Mouse (Mus musculus) kidney, postnatal 0 days (tissue): ENCODE measurements around the gene Triap1. TPM values are rescaled to one million over a fixed set of nuclear protein-coding genes. Genes with fewer than 3 reads are reported as not detected.

Source experiments
- ATAC-seq: fragments of 200-750 bp; cut with Nextera tagmentation; replicated peaks from 2 replicates; pipeline ENCODE4 v1.8.0; 2017; ENCODE audit warnings: low read depth, moderate number of reproducible peaks, moderate TSS enrichment, moderate library complexity; ENCODE audit not compliant: low FRiP score
- DNase-seq: peaks from one replicate; pipeline ENCODE4 v3.0.0-alpha.2; 2016; ENCODE audit warnings: low spot score
- H3K27ac ChIP-seq: fragments of 300-500 bp; sonication (generic); 2 replicates; pipeline ENCODE4 v1.5.1; 2014; ENCODE audit warnings: mild to moderate bottlenecking
- H3K27me3 ChIP-seq: fragments of 300-500 bp; sonication (generic); 2 replicates; pipeline ENCODE4 v1.6.1; 2014; ENCODE audit warnings: low read length, mixed read lengths; ENCODE audit not compliant: insufficient read depth
- H3K36me3 ChIP-seq: fragments of 300-500 bp; sonication (generic); 2 replicates; pipeline ENCODE4 v1.6.1; 2014; ENCODE audit warnings: low read length, mixed read lengths; ENCODE audit not compliant: insufficient read depth
- H3K4me1 ChIP-seq: fragments of 300-500 bp; sonication (generic); replicated peaks from 2 replicates; pipeline ENCODE4 v1.6.1; 2014; ENCODE audit warnings: antibody characterized with exemption, low read length, mixed read lengths; ENCODE audit not compliant: insufficient read depth
- H3K4me2 ChIP-seq: fragments of 300-500 bp; sonication (generic); 2 replicates; pipeline ENCODE4 v1.6.1; 2014; ENCODE audit warnings: mild to moderate bottlenecking, low read length, moderate library complexity, mixed read lengths
- H3K4me3 ChIP-seq: fragments of 300-500 bp; sonication (generic); replicated peaks from 2 replicates; pipeline ENCODE4 v1.5.1; 2014; ENCODE audit warnings: low read depth, low read length
- H3K9ac ChIP-seq: fragments of 300-500 bp; sonication (generic); 2 replicates; pipeline ENCODE4 v1.6.1; 2014; ENCODE audit warnings: low read depth, low read length
- H3K9me3 ChIP-seq: fragments of 300-500 bp; sonication (generic); replicated peaks from 2 replicates; pipeline ENCODE4 v1.6.1; 2016; ENCODE audit warnings: low read length, inconsistent platforms, mixed read lengths
- CTCF ChIP-seq: IDR thresholded peaks from 2 replicates; pipeline ENCODE4 v1.5.1; 2016; ENCODE audit warnings: antibody characterized with exemption, low read depth, mild to moderate bottlenecking, moderate library complexity
- WGBS: fragments of 180-500 bp; shearing (Covaris S2); extraction: QIAGEN DNeasy Blood & Tissue Kit; methylation state at CpG from one replicate; pipeline ENCODE4 v1.1.7; 2014; 5-methylcytosine and 5-hydroxymethylcytosine counted together
- polyA plus RNA-seq: library from polyadenylated mRNA; unstranded; fragments of >200 nt; fragmentation: Nextera tagmentation; extraction: Ambion mirVana; gene quantifications from 2 replicates; pipeline ENCODE4 v1.2.1, GENCODE M21; 2015

Triap1 gene
- polyA plus RNA-seq, 1 experiment from 2014 or later, result 59.0 TPM

GRCm38 (mm10) chr5:115391935-115392334, 50.9 kb downstream of the Triap1 start:
- H3K27ac ChIP-seq, result no peak overlapping the region
- H3K4me1 ChIP-seq, result peaks cover 3% of the 10 kb centered on the region; the same call in 1 of the 2 replicates
- whole genome bisulfite sequencing, result 14% methylated on average over 9 of the region's 9 CpGs
- no peaks in the 10 kb centered on the region for H3K36me3 ChIP-seq
- no peaks in the 10 kb centered on the region for H3K9me3 ChIP-seq
- no peak overlapping the region for H3K9ac ChIP-seq
- H3K27me3 ChIP-seq, result no peaks in the 10 kb centered on the region
- no peak for ATAC-seq
- TF ChIP-seq CTCF, result no peak
- DNase-seq, result peak; percentile 28
- no peak overlapping the region for H3K4me3 ChIP-seq
- no peak overlapping the region for H3K4me2 ChIP-seq

- whole genome bisulfite sequencing, result 85% methylated on average over 1 of the region's 1 CpGs
- ATAC-seq (no peak), DNase-seq (no peak)
- Histone ChIP-seq H3K9ac (no peak overlapping the region), H3K4me2 (no peak overlapping the region), H3K27me3 (no peaks in the 10 kb centered on the region), H3K4me1 (peaks cover 3% of the 10 kb centered on the region; the same call in 1 of the 2 replicates), H3K9me3 (no peaks in the 10 kb centered on the region), H3K36me3 (no peaks in the 10 kb centered on the region), H3K4me3 (no peak overlapping the region), H3K27ac (no peak overlapping the region)
- no peak for TF ChIP-seq CTCF
Measured at GRCm38 (mm10) chr5:115392969-115393368, 51.9 kb downstream of the Triap1 start.

Other genes starting within 250 kb of the Triap1 start
- gene Gm10401, start 242.9 kb upstream of the Triap1 start, polyA plus RNA-seq, result 26.6 and 31.3 TPM in 2 replicates
- 105 and 117 TPM in 2 replicates for gene Acads, start 221.9 kb upstream of the Triap1 start, polyA plus RNA-seq
- gene Unc119b, start 206.2 kb upstream of the Triap1 start, polyA plus RNA-seq, result 40.8 and 42.7 TPM in 2 replicates
- 43.6 and 44.4 TPM in 2 replicates for gene Mlec, start 183.0 kb upstream of the Triap1 start, polyA plus RNA-seq
- gene Cabp1, start 146.8 kb upstream of the Triap1 start, polyA plus RNA-seq, result 0.87 and 1.2 TPM in 2 replicates
- gene Pop5, start 105.4 kb upstream of the Triap1 start, polyA plus RNA-seq, result 160 and 161 TPM in 2 replicates
- gene Rnf10, start 68.3 kb upstream of the Triap1 start, polyA plus RNA-seq, result 120 and 124 TPM in 2 replicates
- gene Coq5, start 61.6 kb upstream of the Triap1 start, polyA plus RNA-seq, result 44.7 and 46.6 TPM in 2 replicates
- gene Dynll1, start 40.2 kb upstream of the Triap1 start, polyA plus RNA-seq, result 1,395 and 1,475 TPM in 2 replicates
- 234 and 251 TPM in 2 replicates for gene Srsf9, start 14.0 kb upstream of the Triap1 start, polyA plus RNA-seq
- 19.8 and 20.8 TPM in 2 replicates for gene Gatc, start within 50 bp of the Triap1 start, polyA plus RNA-seq
- gene Cox6a1, start 7.8 kb downstream of the Triap1 start, polyA plus RNA-seq, result 1,591 and 1,635 TPM in 2 replicates
- 12.4 and 13.3 TPM in 2 replicates for gene Msi1, start 88.4 kb downstream of the Triap1 start, polyA plus RNA-seq
- gene Pla2g1b, start 125.0 kb downstream of the Triap1 start, polyA plus RNA-seq, result 0.97 and 0.98 TPM in 2 replicates
- gene Sirt4, start 143.5 kb downstream of the Triap1 start, polyA plus RNA-seq, result 19.6 and 20.2 TPM in 2 replicates
- gene Pxn, start 165.5 kb downstream of the Triap1 start, polyA plus RNA-seq, result 48.3 and 53.1 TPM in 2 replicates
- 1,459 and 1,525 TPM in 2 replicates for gene Rplp0, start 218.2 kb downstream of the Triap1 start, polyA plus RNA-seq
- gene Gcn1l1, start 224.0 kb downstream of the Triap1 start, polyA plus RNA-seq, result 20.7 and 24.5 TPM in 2 replicates